Mouse (Mus musculus): ENCODE data around the gene Vmn1r7.
"Not testable (repeated sequence)": the region's sequence is repeated elsewhere in the genome, so short reads cannot be mapped to it uniquely, and the experiment has no call there.

GRCm38 (mm10) chr6:57025224-57025623 is at the start of gene Vmn1r7:
- not testable (repeated sequence) for TF ChIP-seq CTCF (conservative IDR thresholded peaks at IDR 0.05; ENCODE audit: insufficient read depth, insufficient read length, low read depth, low read length); POLR2A (IDR thresholded peaks at IDR 0.05; ENCODE audit: low read depth, low read length)
